Comparison of ENCODE assay signal across 1 mouse cellular context in the genomic region with DNA sequence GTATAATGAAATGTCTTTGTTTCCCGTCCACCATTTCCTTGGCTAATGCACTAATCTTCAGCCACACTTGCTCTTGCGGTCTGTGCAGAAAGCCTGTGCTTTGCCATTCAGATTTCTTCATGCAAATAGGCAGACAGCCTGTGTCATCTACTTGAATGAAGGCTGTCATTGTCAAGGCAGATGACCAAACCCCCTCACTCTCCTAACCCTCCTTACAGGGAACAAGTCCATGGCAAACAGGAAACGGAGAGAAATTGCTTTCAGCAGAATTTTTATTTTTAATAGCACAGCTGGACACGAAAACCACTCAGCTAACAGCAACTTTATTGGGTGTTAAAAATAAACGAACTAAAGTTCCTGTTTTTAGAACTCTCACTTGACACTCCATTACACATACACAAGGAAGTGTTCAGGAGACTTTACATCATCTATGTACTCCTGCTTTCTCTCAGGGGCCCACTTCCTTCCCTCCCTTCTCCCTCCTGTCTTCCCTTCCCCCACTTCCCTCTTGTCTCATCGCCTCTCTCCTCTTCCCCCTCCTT.
A peak's percentile ranks its signal among the peaks of the same experiment; 100 is the strongest.
TF ChIP-seq lines count a peak whose summit lies in the region.

No protein-coding gene starts in this region.

TF ChIP-seq in MEL, 35 proteins besides CTCF, POLR2A, EP300 and RAD21 (continued from another document):
- TF ChIP-seq POLR2AphosphoS2 (IDR thresholded peaks at IDR 0.05; ENCODE audit: low read length) (no peak), MAFK (IDR thresholded peaks at IDR 0.05; ENCODE audit: borderline replicate concordance, low read depth, low read length) (no peak), SIN3A (IDR thresholded peaks at IDR 0.05; ENCODE audit: low read length) (peak; percentile 57), CHD1 (IDR thresholded peaks at IDR 0.05; ENCODE audit: low read depth, low read length) (no peak), ZNF384 (IDR thresholded peaks at IDR 0.05; ENCODE audit: low read depth, low read length) (no peak; the same call in 1 of the 2 replicates), MXI1 (IDR thresholded peaks at IDR 0.05; ENCODE audit: low read depth, low read length) (peak; percentile 4; the same call in 1 of the 2 replicates), SMC3 (IDR thresholded peaks at IDR 0.05; ENCODE audit: low read depth, low read length) (no peak), UBTF (IDR thresholded peaks at IDR 0.05; ENCODE audit: borderline replicate concordance, insufficient read depth, low read depth, low read length) (no peak), MYC (IDR thresholded peaks at IDR 0.05; ENCODE audit: low read depth, low read length) (peak; percentile 45; the same call in 1 of the 2 replicates)
